Mouse (Mus musculus) CD4-positive, CD25-positive, alpha-beta regulatory T cell, adult 4 months (primary cell): Measurements from ENCODE around the gene Myo1b. TPM values are rescaled to one million over a fixed set of nuclear protein-coding genes. Genes with fewer than 3 reads are reported as not detected.

ENCODE experiments used
- ATAC-seq: one replicate; pipeline ENCODE4 v1.8.0; 2017
- polyA plus RNA-seq, 2 experiments: library from polyadenylated mRNA; unstranded; fragments of 100-300 nt; shearing (Covaris generic); gene quantifications; one replicate each; pipeline ENCODE4 v1.2.1; 2017

Gene Myo1b
- polyA plus RNA-seq, 2 experiments from 2014 or later = 0.23 to 1.1 TPM

DNA sequence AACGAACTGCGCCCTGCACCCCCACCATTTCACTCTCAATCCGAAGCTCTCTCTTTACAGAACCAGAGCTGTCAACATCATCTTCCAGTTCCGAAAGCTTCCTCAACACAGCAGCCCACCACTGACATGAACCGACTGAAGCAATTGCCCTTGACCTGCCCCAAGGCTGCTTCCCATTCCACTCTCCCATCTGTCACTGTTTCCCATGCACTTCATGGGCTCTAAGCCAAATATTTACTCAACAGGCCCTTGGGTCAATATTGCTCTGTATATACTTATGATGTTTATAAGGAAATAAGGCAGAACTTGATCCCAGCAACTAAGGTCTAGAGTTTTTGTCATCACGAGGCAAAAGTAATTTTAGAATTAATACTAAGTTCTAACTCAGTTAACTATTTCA is 133.8 kb downstream of the Myo1b start:
- no peak for ATAC-seq

DNA sequence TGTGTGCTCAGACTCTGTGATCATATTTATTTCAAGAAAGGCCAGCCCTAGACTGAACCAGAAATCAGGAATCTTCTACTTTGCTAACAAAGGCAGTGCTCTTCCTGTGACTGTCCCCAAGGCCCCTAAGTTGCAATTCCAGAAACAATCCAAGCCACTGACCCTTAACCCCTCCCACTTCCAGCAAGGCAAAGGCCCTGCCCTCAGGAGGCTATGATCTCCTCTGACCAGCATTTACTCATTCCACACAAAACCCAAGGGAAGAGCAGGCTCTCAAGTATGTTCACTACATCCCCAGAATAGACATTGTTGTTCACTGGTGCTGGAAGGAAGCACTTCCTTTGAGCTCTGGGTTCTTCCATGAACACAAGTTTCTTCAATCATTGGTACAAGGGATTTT is 135.5 kb downstream of the Myo1b start:
- no peak for ATAC-seq

DNA sequence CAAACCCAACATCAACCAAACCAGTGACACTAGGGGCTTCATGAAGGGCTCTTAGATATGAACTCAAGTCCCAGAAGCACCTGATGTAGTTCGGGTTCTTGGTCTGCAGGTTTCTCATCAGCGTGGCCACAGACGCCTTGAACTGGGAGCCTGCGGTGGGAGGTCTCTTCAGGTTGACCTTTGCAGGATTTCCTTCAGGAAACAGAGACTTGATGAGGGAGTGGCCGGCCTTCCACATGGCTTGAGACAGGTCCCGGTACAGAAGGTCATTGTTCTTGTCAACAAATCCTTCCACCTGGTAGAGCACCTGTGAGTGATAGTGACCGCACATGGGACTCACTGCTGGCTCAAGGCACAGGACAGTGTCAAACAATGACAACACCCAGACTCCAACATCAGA is 137.6 kb downstream of the Myo1b start:
- no peak for ATAC-seq

DNA sequence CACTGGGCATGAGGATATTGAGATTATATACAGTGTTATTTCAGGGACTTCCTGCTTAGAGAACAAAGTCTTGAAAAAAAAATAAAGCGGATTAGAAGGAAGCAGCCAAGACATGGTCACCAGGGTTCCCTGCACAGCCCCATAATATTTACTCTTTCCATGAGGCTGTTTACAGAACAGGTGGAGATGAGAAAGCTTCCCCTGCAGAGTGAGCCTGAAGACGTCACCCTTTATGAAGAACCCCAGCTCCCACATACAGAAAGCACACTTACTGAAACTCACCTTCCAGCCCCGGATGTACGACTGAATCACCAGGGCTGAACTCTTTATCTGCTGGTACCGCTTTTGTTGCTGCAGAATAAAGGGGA is 145.4 kb downstream of the Myo1b start:
- no peak for ATAC-seq

DNA sequence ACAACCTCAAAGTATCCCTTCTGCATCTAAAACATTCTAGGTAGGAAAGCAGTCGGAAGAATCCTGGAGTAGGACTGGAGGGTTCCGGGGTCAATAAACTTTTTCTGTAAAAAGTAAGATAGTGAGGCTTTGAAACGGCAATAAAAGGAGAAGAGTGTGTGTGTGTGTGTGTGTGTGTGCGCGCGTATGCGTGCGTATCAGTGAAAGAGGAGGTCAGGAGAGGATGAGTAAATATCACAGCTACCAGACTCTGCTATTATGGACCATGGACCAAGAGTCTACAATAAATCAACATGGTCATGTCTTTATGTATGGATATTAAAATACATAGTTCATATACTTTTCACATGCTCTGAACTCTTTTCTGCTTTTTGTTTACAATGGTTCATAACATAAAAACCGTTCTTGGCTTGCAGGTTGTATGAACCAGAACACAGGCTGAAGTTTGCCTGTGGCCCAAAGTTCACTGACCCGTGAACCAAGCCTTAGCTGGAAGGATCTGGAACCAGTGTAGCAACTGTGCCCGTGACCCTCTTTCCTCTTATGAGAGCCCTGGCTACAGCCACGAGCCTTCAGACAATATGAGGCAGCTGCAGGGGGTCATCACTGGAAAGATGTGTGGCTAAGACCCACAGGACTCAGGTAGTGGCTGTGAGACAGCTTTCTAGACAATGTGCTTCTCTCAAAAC is 145.9 kb downstream of the Myo1b start:
- ATAC-seq = no peak

DNA sequence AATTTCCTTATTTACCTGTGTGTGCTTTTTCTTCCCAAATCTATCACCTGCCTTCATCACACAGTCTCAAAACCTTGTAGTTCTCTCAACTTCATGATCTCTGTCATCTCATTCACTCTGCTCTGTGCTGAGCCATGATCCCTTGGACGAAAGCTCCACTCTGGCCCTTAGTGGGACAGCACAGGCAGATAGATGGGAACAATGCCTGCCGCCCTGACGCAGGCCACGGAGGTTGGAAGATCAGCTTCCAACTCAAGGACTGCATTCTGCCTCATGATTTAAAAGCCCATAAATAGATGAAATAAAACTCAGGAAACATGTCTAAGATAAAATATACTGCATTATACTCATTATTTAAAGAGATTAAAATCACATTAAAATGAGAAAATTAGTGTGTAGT is 149.6 kb downstream of the Myo1b start:
- no peak for ATAC-seq

DNA sequence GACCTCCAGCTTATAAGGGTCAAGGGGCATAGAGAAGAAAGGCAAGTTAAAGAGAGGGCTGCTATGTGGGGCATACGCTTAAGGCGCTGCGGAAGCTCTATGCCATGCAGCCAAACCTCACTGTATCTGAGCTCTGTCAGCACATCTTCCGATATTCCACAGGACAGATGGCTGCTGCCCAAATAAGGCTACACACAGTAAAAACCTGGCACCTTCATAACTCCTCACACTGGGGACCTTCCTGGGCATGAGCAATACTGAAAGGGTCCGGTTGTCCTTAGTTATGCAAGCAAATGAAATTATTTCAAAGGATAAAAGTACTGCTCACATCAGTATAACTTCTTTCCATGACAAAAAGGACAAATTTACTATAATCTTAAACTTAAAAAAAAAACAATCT is 150.7 kb downstream of the Myo1b start:
- ATAC-seq = no peak

DNA sequence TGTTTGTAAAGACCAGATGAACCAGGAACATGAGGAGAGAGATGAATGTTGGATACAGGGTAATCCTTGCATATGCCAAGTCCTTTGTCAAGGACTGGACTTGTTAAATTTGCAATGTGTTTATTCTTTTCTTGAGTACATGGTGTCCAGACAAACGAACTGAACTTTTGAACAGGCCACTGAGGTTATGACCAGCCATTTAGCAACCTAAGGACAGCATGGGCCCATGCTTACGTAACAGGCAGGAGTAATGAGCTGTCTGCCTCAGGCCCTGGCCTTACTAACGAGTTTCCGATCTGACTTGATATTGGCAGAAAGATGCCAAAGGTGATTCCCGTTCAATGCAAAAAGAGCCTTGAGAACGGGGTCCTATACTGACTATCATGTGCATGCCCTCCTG is 156.2 kb downstream of the Myo1b start:
- ATAC-seq = no peak

DNA sequence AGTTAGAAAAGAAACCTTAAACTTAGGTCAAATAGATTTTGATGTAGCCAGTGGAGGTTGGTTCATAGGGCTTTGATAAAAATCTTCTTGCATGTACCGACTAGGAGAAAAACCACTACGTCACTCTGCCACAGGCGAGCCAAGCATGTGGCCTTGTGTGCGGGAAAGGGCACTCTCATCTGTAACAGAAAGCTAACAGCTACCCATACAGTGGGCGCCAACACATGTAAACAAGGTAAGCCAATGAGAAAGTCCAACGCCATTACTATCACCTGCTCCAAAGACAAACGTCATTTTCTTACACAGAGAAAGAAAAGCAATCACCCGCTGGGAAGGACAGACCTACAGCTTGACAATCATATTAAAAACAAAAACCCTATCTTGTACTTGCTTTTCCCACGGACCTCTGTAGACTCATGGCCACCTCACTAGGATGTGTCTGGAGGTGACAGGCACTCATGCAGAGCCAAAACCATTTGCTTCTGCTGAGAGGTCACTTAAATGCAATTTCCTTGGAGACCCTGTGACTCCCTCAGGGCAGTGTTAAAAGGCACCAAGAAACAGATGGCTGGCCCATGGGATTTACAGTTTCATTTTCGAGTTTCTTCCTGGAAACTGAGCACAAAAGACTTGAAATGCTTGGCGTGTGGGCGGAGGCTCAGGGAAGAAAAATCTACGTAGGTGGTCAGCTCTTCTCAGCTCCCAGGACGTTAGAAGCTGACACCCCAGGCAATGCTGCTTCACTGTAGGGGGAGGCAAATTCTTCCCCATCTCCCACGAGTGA is 157.4 kb downstream of the Myo1b start:
- ATAC-seq = no peak

DNA sequence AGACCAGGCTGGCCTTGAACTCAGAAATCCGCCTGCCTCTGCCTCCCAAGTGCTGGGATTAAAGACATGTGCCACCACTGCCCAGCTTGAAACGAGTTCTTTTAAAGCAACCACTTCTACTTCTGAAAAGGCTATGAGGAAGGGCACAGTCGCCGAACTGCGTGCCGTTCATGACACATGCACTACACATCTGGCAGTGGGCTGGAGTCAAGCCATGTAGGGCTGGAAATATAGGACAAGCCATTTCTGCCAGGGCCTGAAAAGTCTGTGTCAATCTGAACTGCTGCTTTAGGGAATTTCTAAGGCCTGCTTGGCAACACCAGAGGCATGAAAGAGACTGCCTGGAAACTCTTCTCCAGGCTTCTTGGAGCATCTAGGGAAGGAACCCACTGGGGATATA is 162.2 kb downstream of the Myo1b start:
- ATAC-seq = no peak

DNA sequence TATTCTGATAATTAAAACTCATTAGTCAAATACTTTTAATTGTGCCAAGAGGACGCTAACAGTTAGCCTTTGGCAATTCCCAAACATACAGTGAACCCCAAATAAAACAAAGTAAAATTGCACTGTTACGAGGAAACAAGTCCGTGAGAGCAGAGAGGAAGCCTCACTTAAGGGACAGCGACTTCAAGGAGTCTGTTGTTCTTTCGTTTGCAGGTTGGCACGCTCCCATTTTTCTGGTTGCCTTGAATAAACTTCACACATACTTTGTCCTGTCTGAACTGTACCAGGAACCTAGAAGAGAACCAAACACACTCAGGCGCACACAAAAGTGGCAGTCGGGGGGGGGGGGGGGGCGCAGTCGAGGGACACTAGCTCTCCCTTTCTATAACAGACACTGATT is 164.9 kb downstream of the Myo1b start:
- ATAC-seq = no peak

DNA sequence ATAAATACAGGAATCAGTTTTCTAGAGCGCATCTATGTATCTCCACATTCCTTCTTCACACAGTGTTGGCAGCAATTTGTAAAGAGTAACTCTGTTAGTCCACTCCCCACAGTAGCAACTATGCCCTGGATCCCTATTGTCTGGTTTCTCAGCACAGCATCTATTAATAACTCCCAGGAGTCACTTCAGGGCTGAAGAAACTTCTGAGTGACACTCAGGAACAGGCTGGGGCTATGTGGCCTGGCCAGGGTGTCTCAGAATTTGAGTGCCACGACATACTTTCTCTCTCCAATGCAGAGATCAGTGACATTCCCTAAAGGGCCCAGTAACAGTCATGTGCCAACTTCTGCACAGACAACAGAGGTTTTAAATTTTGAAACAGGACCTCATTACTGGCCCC is 167.6 kb downstream of the Myo1b start:
- ATAC-seq = no peak

DNA sequence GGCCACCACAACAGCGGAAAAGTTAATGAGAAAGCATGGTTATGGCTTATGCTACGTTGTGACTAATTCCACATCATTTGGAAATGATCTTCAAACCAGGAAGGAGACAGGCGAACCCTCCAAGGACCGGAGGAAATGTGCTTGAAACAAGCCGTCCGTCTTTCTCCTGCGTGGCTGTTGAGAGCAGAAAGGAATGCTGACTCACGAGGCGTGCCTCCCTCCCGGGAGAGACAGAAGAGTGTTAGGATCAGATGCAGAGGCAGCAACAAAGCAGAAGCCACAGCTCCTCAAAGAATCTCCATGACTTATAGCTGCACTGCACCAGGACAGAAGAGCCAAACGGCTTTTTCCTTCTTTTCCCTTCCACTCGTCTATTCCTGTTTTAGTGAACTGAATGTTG is 168.4 kb downstream of the Myo1b start:
- ATAC-seq = no peak

DNA sequence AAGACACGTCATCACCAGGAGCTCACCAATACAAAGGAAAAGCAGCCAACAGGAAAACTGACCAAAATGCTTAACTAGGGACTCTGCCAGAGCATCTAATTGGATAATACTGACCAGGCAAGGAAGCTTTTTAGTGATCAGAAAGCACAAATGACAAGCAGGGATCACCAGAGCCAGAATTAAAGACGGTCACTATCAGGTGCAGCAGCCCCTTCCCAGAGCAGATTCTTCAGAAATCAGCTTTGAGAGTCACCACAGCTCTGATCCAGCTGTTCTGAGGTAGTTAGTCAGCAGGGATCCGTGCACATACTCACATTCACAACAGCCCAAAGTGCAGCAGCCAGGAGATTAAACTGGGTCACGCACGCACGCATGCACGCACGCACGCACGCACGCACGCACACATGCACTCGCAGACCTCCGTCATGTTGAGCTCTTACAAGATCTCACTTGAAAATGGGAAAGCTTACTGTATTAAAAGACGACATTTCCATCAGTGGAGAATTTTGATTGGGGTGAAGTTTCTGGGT is 169.1 kb downstream of the Myo1b start:
- ATAC-seq = no peak

DNA sequence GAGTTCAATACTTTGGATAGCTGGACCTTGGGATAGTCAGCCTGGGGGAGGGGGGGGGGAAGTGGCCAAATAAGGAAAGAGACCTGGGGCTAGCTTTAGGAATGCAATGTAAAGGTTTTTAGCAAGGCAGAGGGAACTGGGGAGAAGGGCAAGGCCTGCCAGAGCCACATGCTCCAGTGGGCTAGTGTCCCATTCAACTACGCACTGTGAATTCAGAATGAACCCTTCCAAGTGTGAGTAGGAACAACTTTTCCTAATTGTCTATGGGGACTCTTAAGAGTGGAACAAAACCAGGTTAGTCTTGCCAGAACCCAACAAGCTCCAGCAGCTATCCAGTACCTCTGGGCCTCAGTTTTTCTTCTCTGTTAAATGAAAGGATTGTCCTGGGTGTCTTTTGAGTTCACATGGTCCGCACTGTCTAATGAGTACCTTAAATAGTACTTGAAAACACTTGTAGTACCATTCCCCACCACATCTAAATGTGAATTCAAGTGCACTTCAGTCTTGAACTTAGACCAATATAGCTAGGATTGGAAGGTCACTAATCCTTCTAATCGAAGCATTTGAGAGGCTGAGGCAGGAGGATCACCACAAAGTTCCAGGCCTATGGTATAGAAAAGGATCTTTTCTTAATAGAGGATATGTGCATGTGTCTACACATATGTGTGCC is 172.0 kb downstream of the Myo1b start:
- ATAC-seq = no peak

DNA sequence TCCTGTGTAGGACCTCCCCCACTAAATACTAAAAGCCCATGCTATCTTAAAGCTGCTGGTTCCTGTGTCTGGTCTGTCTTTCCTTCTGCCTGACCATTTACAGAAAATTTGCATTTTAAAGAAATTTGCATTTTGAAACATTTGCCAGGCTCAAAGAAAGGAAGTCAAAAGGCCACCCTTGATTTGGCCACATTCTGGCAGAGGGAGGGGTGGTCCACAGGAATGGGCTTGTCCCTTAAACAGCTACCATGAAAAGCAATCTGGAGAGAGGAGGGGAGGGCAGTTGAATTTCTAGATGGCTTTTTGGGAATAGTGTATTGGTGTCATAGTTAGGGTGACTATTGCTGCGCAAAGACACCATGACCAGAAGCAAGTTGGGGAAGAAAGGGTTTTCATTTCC is 173.3 kb downstream of the Myo1b start:
- ATAC-seq = no peak

DNA sequence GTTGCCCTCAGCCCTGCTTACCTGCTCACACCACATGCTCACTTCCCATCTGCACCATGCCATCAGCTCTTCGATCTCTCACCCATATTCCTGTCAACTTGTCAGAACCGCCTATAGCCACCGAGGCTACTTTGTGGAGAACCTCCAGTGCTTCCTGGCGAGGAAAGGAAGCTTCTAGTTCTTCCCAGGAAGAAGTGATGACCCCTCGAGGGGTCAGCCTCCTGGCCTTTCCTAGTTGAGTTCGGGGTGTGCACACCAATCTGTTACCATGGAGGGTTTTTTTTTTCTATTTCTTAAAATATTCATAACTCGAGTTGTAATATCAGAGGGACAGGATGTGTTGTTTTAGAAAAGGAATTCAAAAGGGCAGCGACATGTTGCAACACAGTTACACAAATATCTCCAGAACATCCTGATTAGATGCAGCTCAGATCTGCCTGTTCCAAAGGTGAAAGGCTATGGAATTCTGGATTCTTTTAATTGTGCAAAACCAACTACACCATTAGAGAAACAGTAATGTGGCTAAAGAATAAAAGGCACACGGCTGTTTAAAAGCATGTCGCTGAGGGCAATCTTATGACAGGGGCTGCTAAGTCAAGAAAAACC is 175.1 kb downstream of the Myo1b start:
- no peak for ATAC-seq

DNA sequence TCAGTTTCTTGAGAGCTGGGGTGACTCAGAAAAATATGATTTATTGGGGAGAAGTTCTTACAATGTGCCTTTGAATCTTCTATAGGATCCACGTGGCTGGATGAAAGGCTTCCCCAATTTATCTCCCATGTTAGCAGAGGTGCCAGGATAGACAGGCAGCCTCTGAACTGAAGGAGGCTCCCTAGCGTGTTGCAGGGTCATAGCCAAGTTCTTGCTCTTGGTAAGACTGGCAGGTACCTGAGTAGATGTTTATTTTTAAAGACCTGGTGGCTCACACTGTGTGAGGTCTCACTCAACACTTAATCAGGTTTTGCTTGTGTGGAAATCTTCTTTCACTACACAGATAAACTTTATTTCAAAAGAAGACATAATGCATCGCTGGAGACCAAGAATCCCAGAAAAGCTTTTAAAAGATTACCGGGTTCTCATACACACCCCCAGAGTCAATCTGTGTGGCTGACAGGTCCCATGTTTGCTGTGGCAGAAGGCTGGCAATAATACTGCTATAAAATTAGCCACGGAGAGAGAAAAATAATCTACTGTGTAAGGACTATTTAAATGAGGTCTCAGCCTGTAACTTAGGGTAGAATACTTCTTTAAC is 176.5 kb downstream of the Myo1b start:
- ATAC-seq = no peak

DNA sequence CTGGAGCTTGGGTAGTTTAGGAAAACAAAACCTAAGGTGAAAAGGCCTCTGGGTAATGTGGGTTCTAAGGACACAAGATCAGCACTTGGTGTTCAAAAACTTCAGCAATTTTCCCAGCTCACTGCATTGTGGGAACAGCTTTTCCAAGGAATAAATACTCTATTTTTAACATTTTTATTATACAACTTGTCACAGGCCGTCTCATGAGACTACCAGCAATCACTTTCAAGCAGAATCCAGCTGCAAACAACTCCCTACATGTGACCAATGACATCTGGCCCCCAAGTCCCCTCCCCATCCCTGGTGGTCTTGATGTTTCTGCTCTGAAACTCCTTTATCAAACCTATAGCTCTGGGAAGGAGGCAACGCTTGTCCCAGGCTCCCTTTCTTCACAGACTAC is 179.0 kb downstream of the Myo1b start:
- no peak for ATAC-seq

DNA sequence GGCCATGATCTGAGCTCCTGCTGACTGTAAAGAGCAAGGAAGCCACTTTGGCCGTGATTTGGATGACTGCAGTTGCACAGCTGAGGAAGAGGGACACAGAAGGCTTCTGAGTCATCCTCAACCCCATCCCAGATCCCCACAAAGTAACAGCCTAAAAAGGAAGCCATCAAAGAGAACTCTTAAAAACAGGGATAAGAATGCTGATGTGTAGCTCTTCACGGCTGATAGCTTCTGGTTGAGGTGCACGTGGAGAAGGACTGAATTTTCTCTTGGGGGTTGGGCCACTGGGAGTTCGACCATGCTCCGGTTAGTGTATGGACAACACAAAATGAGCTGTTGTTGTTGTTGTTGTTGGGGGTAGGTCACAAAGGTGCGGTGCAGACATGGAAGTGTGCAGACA is 181.2 kb downstream of the Myo1b start:
- ATAC-seq = no peak

DNA sequence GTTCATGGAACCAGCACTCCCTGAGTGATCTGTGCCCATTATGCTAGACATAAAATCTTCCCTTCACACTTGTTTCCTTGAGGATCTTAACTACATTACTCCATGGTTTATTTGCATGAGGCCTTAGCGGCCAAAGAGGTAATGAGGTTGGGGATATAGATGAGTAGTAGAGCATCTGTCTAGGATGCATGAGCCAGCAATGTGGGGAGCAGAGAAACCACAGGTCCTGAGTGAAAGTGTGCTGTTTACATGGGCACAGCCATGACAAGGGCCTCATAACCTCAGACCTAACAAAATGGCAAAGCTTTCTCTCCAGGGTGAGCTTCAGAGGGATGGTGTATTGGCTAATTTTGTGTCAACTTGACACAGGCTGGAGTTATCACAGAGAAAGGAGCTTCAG is 186.5 kb downstream of the Myo1b start:
- ATAC-seq = no peak

DNA sequence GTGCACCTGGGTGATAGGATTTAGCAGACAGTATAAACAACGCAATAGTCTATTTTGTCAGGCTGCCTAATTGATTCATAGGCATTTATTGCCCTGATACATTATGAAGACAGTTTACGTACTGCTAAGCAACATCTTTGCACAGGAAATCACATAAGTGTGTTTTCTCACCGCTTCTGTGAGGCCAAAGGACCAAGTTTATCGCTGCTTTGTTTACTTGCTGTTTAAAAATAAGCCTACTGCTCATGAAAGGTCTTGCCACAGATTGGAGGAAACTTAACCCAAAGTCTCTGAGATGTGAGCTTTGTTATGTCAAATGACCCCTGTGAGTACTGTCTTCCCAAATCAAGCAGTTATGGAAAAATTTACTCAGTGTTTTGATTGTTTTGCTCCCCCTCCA is 187.1 kb downstream of the Myo1b start:
- no peak for ATAC-seq
